In genomic region chr6:120566911-120567909, GRCm38 (mm10) we compare ENCODE assay signal across 9 mouse cellular contexts. TPM values are rescaled to one million over a fixed set of nuclear protein-coding genes. Genes with fewer than 3 reads are reported as not detected.
DNase-seq lines count a peak whose midpoint lies in the region; ATAC-seq lines count a peak whose summit lies in the region.
"Had no signal": no experiment of that assay in that cellular context is flagged by ENCODE, and none has a peak within 500 bp of the region (broad histone marks: within the 10 kb centered on the region; RNA-seq: fewer than 3 reads in every experiment).

No protein-coding gene starts in this region.

- peak; percentile 89 for ATAC-seq in activated CD4-positive, CD25-positive, alpha-beta regulatory T cell, adult 4 months
- ATAC-seq in monocyte, adult 5-6 weeks (replicated peaks; ENCODE audit: insufficient number of reproducible peaks, low FRiP score, low TSS enrichment, poor library complexity, severe bottlenecking) = peak; percentile 93
- ATAC-seq in kidney, embryonic 14.5 days (ENCODE audit: low FRiP score, low TSS enrichment) = no peak
- ATAC-seq in hindbrain, embryonic 16.5 days = no peak

- no peaks in the 10 kb centered on the region for H3K4me1 ChIP-seq in kidney, embryonic 14.5 days (ENCODE audit: control insufficient read depth, insufficient read depth, low read length)
- H3K4me1 ChIP-seq in hindbrain, embryonic 16.5 days (ENCODE audit: control insufficient read depth, insufficient read depth, low read depth, low read length) = no peaks in the 10 kb centered on the region
- H3K4me1 ChIP-seq: stomach, embryonic 15.5 days had no signal

- DNase-seq in kidney, postnatal 10 days = peak; percentile 21
- no peak for DNase-seq in kidney, adult 8-10 months
- peak; percentile 31 to 56 for DNase-seq in heart, postnatal 36 days
- DNase-seq in cerebellum, adult 9-11 months = no peak

- intact Hi-C loops in heart, postnatal 36 days (cut with DNase I) = no loop called here

- WGBS in kidney, embryonic 14.5 days = 69% methylated on average over 18 of the region's 18 CpGs
- WGBS in hindbrain, embryonic 16.5 days = 51% methylated on average over 18 of the region's 18 CpGs

- H3K27ac ChIP-seq in kidney, embryonic 14.5 days (ENCODE audit: low read depth, low read length) = no peak overlapping the region
- no peak overlapping the region for H3K27ac ChIP-seq in hindbrain, embryonic 16.5 days (ENCODE audit: low read depth, low read length)
- H3K27ac ChIP-seq: stomach, embryonic 15.5 days had no signal

- no peak overlapping the region for H3K9ac ChIP-seq in kidney, embryonic 14.5 days (ENCODE audit: low read depth, low read length)
- no peak overlapping the region for H3K9ac ChIP-seq in hindbrain, embryonic 16.5 days (ENCODE audit: low read depth, low read length)
- H3K9ac ChIP-seq: stomach, embryonic 15.5 days had no signal

- H3K4me2 ChIP-seq in kidney, embryonic 14.5 days (replicated peaks; ENCODE audit: low read depth, low read length) = no peak overlapping the region
- no peak overlapping the region for H3K4me2 ChIP-seq in hindbrain, embryonic 16.5 days (ENCODE audit: low read length)
- H3K4me2 ChIP-seq: stomach, embryonic 15.5 days had no signal

- H3K4me3 ChIP-seq in kidney, embryonic 14.5 days (ENCODE audit: low read length) = no peak overlapping the region
- H3K4me3 ChIP-seq in hindbrain, embryonic 16.5 days (ENCODE audit: low read length) = no peak overlapping the region
- H3K4me3 ChIP-seq: stomach, embryonic 15.5 days had no signal

- no peaks in the 10 kb centered on the region for H3K36me3 ChIP-seq in kidney, embryonic 14.5 days (ENCODE audit: control insufficient read depth, insufficient read depth, low read length)
- H3K36me3 ChIP-seq in hindbrain, embryonic 16.5 days (ENCODE audit: control insufficient read depth, insufficient read depth, low read length) = no peaks in the 10 kb centered on the region
- H3K36me3 ChIP-seq: stomach, embryonic 15.5 days had no signal

- H3K27me3 ChIP-seq in kidney, embryonic 14.5 days (ENCODE audit: control insufficient read depth, insufficient read depth, low read length) = no peaks in the 10 kb centered on the region
- H3K27me3 ChIP-seq in hindbrain, embryonic 16.5 days (replicated peaks; ENCODE audit: control insufficient read depth, insufficient read depth, low read length) = no peaks in the 10 kb centered on the region
- H3K27me3 ChIP-seq: stomach, embryonic 15.5 days had no signal

- no peaks in the 10 kb centered on the region for H3K9me3 ChIP-seq in kidney, embryonic 14.5 days (ENCODE audit: control insufficient read depth, low read length)
- no peaks in the 10 kb centered on the region for H3K9me3 ChIP-seq in hindbrain, embryonic 16.5 days (ENCODE audit: control insufficient read depth, low read length)
- H3K9me3 ChIP-seq: stomach, embryonic 15.5 days had no signal

RNA-seq across cellular contexts. Expression of gene Hdhd5, which starts 36.1 kb away (rescaled TPM):
- 10 to 100 TPM; 30.0 to 32.7 TPM for polyA plus RNA-seq in activated CD4-positive, CD25-positive, alpha-beta regulatory T cell, adult 4 months (2017; shearing (Covaris generic))
- 10 to 100 TPM; 17.7 to 22.2 TPM for total RNA-seq in heart, postnatal 36 days (2021)
- total RNA-seq in monocyte, adult 5-6 weeks (2017) = 31.1 to 77.0 TPM (median 45.3 TPM) in 3 replicates
- polyA plus RNA-seq in kidney, embryonic 14.5 days (2014; fragmentation: Nextera tagmentation; extraction: Ambion mirVana) = 13.7 and 15.2 TPM in 2 replicates
- 16.1 and 16.6 TPM in 2 replicates for polyA plus RNA-seq in hindbrain, embryonic 16.5 days (2015; fragmentation: Nextera tagmentation; extraction: Ambion mirVana)

Comparison
In these comparisons a context has a peak if more than half of its experiments do, and no peak if none do; other contexts are left out.
1. DNase-seq: peak in kidney, postnatal 10 days (single experiment) and heart, postnatal 36 days (2 of 2); none in kidney, adult 8-10 months (0 of 2) and cerebellum, adult 9-11 months (single experiment).
2. ATAC-seq: peak in activated CD4-positive, CD25-positive, alpha-beta regulatory T cell, adult 4 months (single experiment) and monocyte, adult 5-6 weeks (single experiment); none in kidney, embryonic 14.5 days (single experiment) and hindbrain, embryonic 16.5 days (single experiment).